Mouse (Mus musculus): ENCODE data around the gene Nrarp. TPM values are rescaled to one million over a fixed set of nuclear protein-coding genes. Genes with fewer than 3 reads are reported as not detected.
A peak's percentile ranks its signal among the peaks of the same experiment; 100 is the strongest.

The Nrarp gene
- total RNA-seq, 4 experiments from 2014 or later, result 20.5 to 27.9 (median 23.4) TPM

- DNase-seq (ENCODE audit: low spot score in 2 of 2), result no peak
Measured at GRCm38 (mm10) chr2:25195211-25196156, 14.9 kb downstream of the Nrarp start.

DNA sequence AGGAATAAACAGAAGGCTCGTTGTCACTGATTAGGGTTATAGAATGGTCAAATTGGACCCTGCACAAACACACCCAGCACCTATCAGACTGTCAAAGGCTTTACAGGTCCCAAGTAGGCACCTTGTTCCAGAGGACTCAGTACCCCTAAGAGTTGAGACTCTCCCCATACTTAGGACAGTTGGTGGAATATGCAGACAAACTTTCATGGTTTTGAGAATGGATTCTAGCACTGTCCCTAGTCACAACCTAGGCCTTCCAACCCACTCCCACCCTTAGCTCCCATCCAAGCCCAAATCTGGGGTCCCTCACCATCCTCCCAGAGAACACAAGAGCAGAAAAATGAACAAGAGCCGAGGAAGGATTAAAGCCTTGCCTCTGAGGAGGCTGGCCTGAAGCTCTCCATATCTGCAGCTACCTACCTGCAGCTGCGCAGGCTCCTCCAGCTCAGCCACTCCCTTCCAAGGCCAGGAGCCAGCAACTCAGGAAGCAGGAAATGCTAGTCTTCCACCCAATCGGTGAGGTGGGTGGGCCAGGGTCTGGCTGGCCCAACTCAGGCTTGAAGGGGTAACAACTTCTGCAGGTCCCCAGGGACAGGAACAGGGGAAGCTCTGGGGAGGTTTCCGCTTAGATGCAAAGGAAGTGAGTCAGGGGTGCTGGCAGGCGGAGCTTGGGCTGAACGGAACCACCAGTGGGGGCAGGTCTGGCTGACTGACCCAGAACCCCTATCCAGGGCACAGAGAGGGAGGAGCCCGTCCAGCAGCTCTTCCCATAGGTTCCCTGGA is 15.8 kb downstream of the Nrarp start, which contains the start of gene Tor4a:
Gene Tor4a, minus strand, starts transcription at position 715 of the 783 bp plus-strand sequence.
- DNase-seq (ENCODE audit: low spot score in 2 of 2), result no peak

DNA sequence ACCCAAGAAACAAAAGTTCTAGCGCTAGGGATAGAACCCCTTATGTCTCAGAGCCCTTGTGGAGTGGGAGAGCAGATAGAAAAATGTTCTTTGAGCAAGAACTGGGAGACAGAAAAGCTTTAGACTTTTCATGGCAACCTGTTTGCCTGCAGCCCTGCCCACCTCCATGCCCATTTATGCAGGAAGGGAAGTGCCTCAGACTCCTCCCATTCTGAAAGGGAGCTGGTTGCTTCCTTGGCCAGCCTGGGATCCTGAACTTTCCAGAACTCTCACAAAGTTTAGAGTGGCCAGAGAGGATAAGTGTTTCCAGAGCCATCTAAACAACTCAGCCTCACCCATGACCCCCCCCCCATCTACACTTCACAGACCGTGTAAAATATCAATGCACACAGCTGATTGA is 16.6 kb downstream of the Nrarp start:
- no peak for DNase-seq (ENCODE audit: low spot score in 2 of 2)

- DNase-seq (ENCODE audit: low spot score in 2 of 2), result no peak
Measured at GRCm38 (mm10) chr2:25197946-25198345, 17.4 kb downstream of the Nrarp start.

- DNase-seq (ENCODE audit: low spot score in 2 of 2), result no peak
Measured at GRCm38 (mm10) chr2:25200631-25201030, 20.1 kb downstream of the Nrarp start.

GRCm38 (mm10) chr2:25203631-25204214 is 23.2 kb downstream of the Nrarp start:
- DNase-seq (ENCODE audit: low spot score in 2 of 2), result no peak

- DNase-seq (ENCODE audit: low spot score in 2 of 2), result no peak
Measured at GRCm38 (mm10) chr2:25207593-25207992, 27.0 kb downstream of the Nrarp start.

GRCm38 (mm10) chr2:25210686-25211085 is 30.1 kb downstream of the Nrarp start:
- DNase-seq (ENCODE audit: low spot score in 2 of 2), result no peak

GRCm38 (mm10) chr2:25211121-25211670 is 30.6 kb downstream of the Nrarp start, which contains the start of gene Nelfb:
Gene Nelfb (minus strand): TSS chr2:25211489.
- DNase-seq (ENCODE audit: low spot score in 2 of 2), result peak; percentile 71 to 78

DNA sequence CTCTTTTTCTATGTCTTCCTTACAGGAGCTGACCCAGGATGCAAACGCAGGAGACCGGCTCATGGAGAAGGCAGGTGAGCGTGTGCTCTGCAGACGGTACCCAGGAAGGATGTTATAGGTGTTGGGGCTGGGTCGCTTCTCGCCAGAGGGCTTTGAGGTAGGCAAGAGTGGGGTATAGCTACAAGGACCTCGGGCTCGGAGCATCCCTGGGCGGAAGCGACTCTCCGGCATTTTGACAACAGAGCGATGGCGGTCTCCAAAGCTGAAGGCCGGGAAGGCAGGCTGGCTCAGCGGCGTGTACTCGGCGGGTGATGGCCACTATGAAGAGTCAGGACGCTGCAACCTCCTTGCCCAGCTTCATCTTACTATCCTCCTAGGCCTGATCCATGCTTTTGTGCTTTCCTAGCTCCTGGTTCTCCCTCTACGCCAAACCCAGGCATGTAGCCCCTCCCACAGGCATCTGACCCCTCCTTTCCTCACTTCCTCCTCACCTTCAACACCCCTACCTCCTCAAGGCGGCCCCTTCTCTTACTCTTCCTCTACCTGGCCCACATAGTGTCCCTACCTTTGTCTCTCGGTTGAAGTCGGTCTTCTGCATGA is 32.8 kb downstream of the Nrarp start:
- no peak for DNase-seq (ENCODE audit: low spot score in 2 of 2)

DNA sequence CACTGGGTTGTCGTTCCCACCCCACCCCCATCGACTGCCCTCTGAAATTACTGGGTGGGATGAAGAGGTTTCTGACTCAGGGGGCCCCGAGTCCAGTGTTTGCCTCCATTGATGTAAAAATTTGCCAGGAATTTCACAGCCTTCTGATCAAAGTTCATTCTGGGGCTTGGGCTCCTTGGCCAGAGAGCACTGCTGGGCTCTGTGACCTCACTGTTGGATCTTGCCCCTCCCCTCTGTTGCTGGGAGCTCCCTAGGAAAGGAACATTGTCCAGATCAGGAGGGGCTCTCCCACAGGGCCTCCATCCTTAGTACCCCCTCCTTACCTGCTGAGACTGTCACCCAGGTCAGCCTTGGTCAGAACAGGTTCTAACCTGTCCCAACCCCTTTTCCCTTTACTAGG is 33.9 kb downstream of the Nrarp start, which contains the start of gene Stpg3:
Gene Stpg3, minus strand, starts transcription at position 194 of the 400 bp plus-strand sequence.
- no peak for DNase-seq (ENCODE audit: low spot score in 2 of 2)

GRCm38 (mm10) chr2:25217666-25218065 is 37.1 kb downstream of the Nrarp start:
- no peak for DNase-seq (ENCODE audit: low spot score in 2 of 2)

DNA sequence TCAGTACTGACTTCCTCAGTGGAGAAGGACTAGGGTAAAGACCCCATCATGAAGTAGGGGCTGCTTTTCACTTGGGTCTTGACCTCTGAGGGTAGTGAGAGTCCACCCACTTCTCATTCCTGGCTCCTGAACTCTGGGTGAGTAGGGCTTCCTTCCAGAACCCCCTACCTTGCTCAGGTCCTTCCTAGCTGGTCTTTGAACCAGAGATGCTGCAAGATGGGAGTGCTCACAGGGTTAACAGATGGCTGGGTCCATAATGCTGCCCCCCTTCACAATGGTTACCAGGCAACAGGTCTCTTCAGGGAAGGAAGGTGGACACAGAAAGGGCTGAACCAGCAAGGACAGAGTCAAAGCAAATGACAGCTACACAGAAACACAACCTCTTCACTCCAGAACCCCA is 37.9 kb downstream of the Nrarp start, which contains the start of gene Fam166a:
Gene Fam166a, plus strand, starts transcription at position 301 of the 400 bp plus-strand sequence.
- DNase-seq (ENCODE audit: low spot score in 2 of 2), result no peak

DNA sequence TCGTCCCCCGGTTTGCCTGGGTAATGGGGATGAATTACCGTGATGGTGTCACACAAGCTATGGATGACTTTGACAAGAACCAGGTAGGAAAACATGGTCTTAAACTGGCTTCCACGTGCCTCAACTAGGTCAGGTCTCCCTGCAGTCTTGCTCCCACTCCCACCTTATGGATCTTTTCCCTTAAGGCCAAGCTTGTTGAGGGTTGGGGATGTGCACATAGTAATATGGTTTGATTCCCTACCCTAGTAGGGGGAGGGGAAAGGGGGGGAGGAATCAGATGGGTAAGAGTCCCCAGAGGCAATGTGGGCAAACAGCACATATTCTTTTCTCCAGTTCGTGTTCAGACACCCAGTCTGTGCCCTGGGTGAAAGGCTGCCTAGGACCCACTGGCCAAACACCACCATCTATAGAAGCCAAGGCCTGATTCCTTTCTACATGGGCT is 40.8 kb downstream of the Nrarp start:
- no peak for DNase-seq (ENCODE audit: low spot score in 2 of 2)

DNA sequence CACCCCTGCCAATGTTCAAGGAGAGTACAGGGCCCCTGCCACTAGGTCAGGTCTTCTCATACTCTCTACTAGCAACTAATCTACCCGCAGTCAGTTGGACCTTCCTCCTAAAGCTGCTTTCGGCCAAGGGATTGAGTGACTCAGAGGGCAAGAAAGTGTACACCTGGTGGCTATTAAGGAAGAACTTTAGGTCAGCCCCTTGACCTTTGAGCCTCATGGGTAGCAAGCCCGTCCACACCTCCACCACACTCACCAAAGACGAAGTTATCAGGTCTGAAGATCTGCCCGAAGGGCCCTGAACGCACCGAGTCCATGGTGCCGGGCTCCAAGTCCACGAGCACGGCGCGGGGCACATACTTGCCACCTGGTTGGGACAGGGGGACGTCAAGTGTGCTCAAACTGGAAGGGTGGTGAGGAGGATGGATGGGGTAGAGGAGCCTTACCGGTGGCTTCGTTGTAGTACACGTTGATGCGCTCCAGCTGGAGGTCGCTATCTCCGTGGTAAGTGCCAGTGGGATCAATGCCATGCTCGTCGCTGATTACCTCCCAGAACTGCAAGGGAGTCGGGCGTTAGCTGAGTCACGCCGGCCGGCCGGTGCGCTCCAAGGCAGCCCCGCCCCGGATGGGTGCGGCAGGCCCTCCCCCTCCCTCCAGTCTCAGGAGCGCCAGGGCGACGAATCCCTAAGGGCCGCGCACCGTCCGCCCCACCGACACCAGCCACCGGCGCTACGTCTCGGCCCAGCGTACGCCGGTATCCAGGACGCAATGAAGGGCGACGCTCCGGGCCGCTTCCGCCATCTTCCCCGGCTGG is 43.3 kb downstream of the Nrarp start:
- DNase-seq (ENCODE audit: low spot score in 2 of 2), result peak in 1 of 2 experiments; percentile 83

DNA sequence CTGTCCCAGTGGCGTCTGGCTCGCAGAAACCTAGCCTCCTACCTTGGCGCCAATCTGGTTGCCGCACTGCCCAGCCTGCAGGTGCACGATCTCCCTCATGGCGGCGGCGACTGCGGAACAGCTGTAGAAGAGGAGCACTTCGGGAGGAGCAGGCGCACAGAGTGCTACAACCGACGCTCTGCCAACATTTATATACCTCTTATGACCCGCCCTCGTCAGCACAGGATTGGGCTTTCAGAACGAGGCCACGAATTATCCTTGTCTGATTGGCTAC is 43.9 kb downstream of the Nrarp start, which contains the start of gene Tubb4b:
Gene Tubb4b, minus strand, starts transcription at position 211 of the 274 bp plus-strand sequence.
- DNase-seq (ENCODE audit: low spot score in 2 of 2), result no peak

GRCm38 (mm10) chr2:25224766-25225752 is 44.5 kb downstream of the Nrarp start:
- DNase-seq (ENCODE audit: low spot score in 2 of 2), result peak; percentile 95 to 100

DNA sequence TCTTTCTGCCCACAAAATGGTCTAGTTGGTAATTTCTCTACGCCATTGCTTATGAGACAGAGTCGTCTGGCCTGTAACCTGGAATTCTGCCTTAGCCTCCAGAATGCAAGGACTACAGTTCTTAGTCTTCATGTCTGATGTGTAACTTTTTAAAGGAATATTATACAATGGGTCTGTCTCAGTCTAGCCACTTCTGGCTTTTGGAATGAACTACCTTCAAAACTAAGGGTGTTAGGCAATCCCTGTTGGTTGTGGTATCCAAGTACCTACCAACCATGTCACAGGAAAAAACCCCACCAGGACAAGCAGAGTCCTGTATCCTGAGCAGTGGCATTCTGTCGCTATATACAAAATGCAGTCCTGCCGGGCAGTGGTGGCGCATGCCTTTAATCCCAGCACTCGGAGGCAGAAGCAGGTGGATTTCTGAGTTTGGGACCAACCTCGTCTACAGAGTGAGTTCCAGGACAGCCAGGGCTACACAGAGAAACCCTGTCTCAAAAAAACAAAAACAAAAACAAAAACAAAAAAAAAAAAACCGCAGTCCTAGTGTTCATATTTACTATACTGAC is 45.3 kb downstream of the Nrarp start:
- DNase-seq (ENCODE audit: low spot score in 2 of 2), result no peak
